Mouse (Mus musculus) G1E (cell line): ENCODE measurements around the gene H2-T24.

Experiments used
- CTCF ChIP-seq: IDR thresholded peaks from 2 replicates; pipeline ENCODE4 v1.5.1; 2012; ENCODE audit warnings: low read depth, low read length, inconsistent platforms, mixed read lengths
- GATA1 ChIP-seq: IDR thresholded peaks from 2 replicates; pipeline ENCODE4 v1.6.1; 2012; ENCODE audit warnings: borderline replicate concordance, low read length, inconsistent platforms, mixed read lengths
- POLR2AphosphoS5 ChIP-seq: IDR thresholded peaks from 2 replicates; pipeline ENCODE4 v1.6.1; 2012; ENCODE audit warnings: low read depth, low read length, inconsistent platforms; ENCODE audit not compliant: insufficient replicate concordance
- TAL1 ChIP-seq: conservative IDR thresholded peaks from 2 replicates; pipeline ENCODE4 v1.6.1; 2012; ENCODE audit warnings: low read depth, low read length, inconsistent platforms, mixed read lengths

- TF ChIP-seq CTCF, result no peak
- no peak for TF ChIP-seq TAL1
- TF ChIP-seq GATA1, result no peak
- no peak for TF ChIP-seq POLR2AphosphoS5
Observed at GRCm38 (mm10) chr17:35997713-35998510, 22.4 kb downstream of the H2-T24 start.
